Mouse (Mus musculus) neural tube, embryonic 13.5 days (tissue): ENCODE data around the gene Gm26657. TPM values are rescaled to one million over a fixed set of nuclear protein-coding genes. Genes with fewer than 3 reads are reported as not detected.

ENCODE experiments used
- ATAC-seq: fragments of 200-750 bp; cut with Nextera tagmentation; 2 replicates; pipeline ENCODE4 v1.8.0; 2017; ENCODE audit warnings: low read depth, mild to moderate bottlenecking, moderate TSS enrichment, moderate library complexity
- H3K27ac ChIP-seq: fragments of 300-500 bp; sonication (generic); replicated peaks from 2 replicates; pipeline ENCODE4 v1.5.1; 2015; ENCODE audit warnings: moderate library complexity, mild to moderate bottlenecking, inconsistent platforms
- H3K27me3 ChIP-seq: fragments of 300-500 bp; sonication (generic); 2 replicates; pipeline ENCODE4 v1.6.1; 2015; ENCODE audit warnings: mild to moderate bottlenecking, inconsistent platforms
- H3K36me3 ChIP-seq: fragments of 300-500 bp; sonication (generic); 2 replicates; pipeline ENCODE4 v1.6.1; 2015; ENCODE audit warnings: mild to moderate bottlenecking, inconsistent platforms
- H3K4me1 ChIP-seq: fragments of 300-500 bp; sonication (generic); replicated peaks from 2 replicates; pipeline ENCODE4 v1.6.1; 2015; ENCODE audit warnings: inconsistent platforms
- H3K4me2 ChIP-seq: fragments of 300-500 bp; sonication (generic); 2 replicates; pipeline ENCODE4 v1.6.1; 2015; ENCODE audit warnings: inconsistent platforms, mild to moderate bottlenecking, moderate library complexity
- H3K4me3 ChIP-seq: fragments of 300-500 bp; sonication (generic); 2 replicates; pipeline ENCODE4 v1.5.1; 2015; ENCODE audit warnings: mild to moderate bottlenecking, inconsistent platforms
- H3K9ac ChIP-seq: fragments of 300-500 bp; sonication (generic); 2 replicates; pipeline ENCODE4 v1.6.1; 2015; ENCODE audit warnings: moderate library complexity, mild to moderate bottlenecking, inconsistent platforms
- H3K9me3 ChIP-seq: fragments of 300-500 bp; sonication (generic); 2 replicates; pipeline ENCODE4 v1.6.1; 2016; ENCODE audit warnings: inconsistent platforms
- WGBS: fragments of 180-500 bp; shearing (Covaris S2); methylation state at CpG from one replicate; pipeline ENCODE4 v1.1.7; 2015; 5-methylcytosine and 5-hydroxymethylcytosine counted together
- polyA plus RNA-seq: library from polyadenylated mRNA; unstranded; fragments of >200 nt; fragmentation: Nextera tagmentation; extraction: Ambion mirVana; gene quantifications from 2 replicates; pipeline ENCODE4 v1.2.1, GENCODE M21; 2015

Gm26657 gene
- polyA plus RNA-seq, 1 experiment from 2014 or later: not detected

- 95% methylated on average over 6 of the region's 6 CpGs for WGBS
- no peaks in the 10 kb centered on the region for H3K36me3 ChIP-seq
- peaks cover 14% of the 10 kb centered on the region; the same call in 1 of the 2 replicates for H3K4me1 ChIP-seq
- no peak for ATAC-seq
- no peak overlapping the region for H3K4me3 ChIP-seq
- peaks cover 6% of the 10 kb centered on the region; the same call in 1 of the 2 replicates for H3K9me3 ChIP-seq
- H3K27me3 ChIP-seq: no peaks in the 10 kb centered on the region
- no peak overlapping the region for H3K4me2 ChIP-seq
- H3K27ac ChIP-seq: no peak overlapping the region
- no peak overlapping the region for H3K9ac ChIP-seq
Observed at GRCm38 (mm10) chr4:56723237-56723636, 16.6 kb upstream of the Gm26657 start.

DNA sequence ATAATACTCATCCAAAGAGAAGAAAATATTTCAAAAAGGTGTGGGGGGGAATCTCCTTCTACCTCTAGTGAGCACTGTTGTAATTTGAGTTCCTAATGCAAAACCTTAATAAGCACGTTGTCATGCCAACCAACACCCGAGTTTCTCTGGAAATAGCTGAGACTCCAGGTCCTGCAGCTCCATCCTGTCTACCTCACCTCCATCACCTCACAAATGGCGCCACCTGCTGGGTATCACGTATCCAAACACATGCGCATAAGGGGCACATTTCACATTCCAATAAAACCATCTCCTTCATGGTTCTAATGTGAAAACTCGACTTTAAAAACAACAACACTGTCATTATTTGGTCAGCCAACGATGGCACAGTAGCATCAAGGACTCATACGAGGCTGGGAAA, 14.0 kb upstream of the Gm26657 start:
- Histone ChIP-seq H3K36me3 (no peaks in the 10 kb centered on the region), H3K4me3 (no peak overlapping the region), H3K27ac (no peak overlapping the region), H3K27me3 (no peaks in the 10 kb centered on the region), H3K9ac (no peak overlapping the region), H3K9me3 (peaks cover 6% of the 10 kb centered on the region; the same call in 1 of the 2 replicates), H3K4me1 (no peaks in the 10 kb centered on the region), H3K4me2 (no peak overlapping the region)
- WGBS: 61% methylated on average over 8 of the region's 8 CpGs
- ATAC-seq: no peak

DNA sequence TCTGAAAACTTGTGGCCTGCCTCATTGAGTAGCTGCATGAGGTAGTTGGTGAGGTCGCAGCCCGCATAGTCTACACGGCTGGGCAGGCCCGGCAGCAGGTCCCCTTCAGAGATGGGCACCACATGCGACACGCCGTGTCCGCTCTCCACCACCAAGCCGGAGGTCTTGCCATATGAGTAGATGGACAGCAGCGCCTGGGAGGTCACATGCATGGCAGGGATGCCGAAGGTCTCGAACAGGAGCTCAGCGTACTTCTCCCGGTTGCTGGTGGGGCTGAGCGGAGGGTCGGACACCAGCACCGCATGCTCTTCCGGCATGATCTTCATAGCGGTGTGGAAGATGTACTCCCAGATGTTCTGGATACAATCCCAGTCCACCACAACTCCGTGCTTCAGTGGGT, 741 bp downstream of the Gm26657 start:
- H3K9me3 ChIP-seq: no peaks in the 10 kb centered on the region
- ATAC-seq: no peak
- peaks cover 17% of the 10 kb centered on the region for H3K36me3 ChIP-seq
- H3K4me3 ChIP-seq: no peak overlapping the region
- H3K9ac ChIP-seq: no peak overlapping the region
- no peaks in the 10 kb centered on the region for H3K27me3 ChIP-seq
- 97% methylated on average over 20 of the region's 20 CpGs for whole genome bisulfite sequencing
- H3K4me1 ChIP-seq: no peaks in the 10 kb centered on the region
- H3K4me2 ChIP-seq: no peak overlapping the region
- no peak overlapping the region for H3K27ac ChIP-seq

DNA sequence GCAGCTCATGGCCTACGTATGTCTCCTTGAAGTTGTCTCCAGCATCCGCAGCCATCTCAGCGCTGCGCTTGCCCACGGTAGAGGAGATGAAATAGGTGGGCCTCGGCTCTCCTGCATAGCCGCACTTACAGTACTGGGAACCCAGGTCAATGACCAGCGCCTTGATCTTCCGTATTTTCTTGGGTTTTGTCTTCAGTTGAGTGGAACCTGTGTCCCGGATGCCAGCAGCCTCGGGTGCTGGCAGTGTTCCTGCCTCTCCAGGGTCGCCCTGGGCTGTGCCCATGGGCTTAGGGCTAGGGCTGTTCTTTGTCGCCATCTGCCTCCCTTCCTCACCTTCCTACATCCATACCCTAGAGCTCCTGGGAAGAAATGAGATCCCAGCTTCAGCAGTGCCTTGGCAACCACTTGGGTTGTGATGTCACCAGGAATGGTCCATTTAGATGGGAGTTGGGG, 1.2 kb downstream of the Gm26657 start, which contains the start of gene Actl7b:
Gene Actl7b (minus strand): TSS at position 403 of the 453 bp plus-strand sequence.
- ATAC-seq: no peak
- no peaks in the 10 kb centered on the region for H3K9me3 ChIP-seq
- H3K27ac ChIP-seq: no peak within 1 kb of the TSS
- no peak within 1 kb of the TSS for H3K4me2 ChIP-seq
- H3K4me1 ChIP-seq: no peaks in the 10 kb centered on the region
- no peaks in the 10 kb centered on the region for H3K27me3 ChIP-seq
- no peak within 1 kb of the TSS for H3K9ac ChIP-seq
- no peak within 1 kb of the TSS for H3K4me3 ChIP-seq
- peaks cover 21% of the 10 kb centered on the region for H3K36me3 ChIP-seq
- WGBS: 94% methylated on average over 13 of the region's 13 CpGs

DNA sequence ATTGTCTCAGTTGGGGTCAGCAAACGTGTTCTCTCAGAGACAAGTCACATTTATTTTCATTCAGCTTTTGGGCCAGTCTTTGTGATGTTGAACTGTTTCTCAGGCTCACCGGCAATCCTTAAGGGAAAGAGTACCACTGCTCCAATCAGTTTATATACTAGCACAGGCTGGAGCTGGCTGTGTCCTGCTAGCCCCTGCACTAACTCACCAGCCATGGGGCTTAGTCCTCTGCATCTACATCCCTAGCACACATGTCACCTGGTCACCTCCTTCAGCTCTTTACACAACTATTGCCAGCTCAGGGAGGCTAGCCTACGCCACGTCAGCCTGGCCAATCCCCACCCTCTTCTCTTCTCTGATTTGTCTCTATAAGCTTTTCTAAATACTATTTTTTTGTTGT, 2.8 kb downstream of the Gm26657 start:
- Histone ChIP-seq H3K4me2 (no peak overlapping the region), H3K4me1 (no peaks in the 10 kb centered on the region), H3K27me3 (no peaks in the 10 kb centered on the region), H3K9ac (no peak overlapping the region), H3K4me3 (no peak overlapping the region), H3K9me3 (no peaks in the 10 kb centered on the region), H3K27ac (no peak overlapping the region), H3K36me3 (peaks cover 37% of the 10 kb centered on the region)
- 87% methylated on average over 4 of the region's 4 CpGs for WGBS
- no peak for ATAC-seq

DNA sequence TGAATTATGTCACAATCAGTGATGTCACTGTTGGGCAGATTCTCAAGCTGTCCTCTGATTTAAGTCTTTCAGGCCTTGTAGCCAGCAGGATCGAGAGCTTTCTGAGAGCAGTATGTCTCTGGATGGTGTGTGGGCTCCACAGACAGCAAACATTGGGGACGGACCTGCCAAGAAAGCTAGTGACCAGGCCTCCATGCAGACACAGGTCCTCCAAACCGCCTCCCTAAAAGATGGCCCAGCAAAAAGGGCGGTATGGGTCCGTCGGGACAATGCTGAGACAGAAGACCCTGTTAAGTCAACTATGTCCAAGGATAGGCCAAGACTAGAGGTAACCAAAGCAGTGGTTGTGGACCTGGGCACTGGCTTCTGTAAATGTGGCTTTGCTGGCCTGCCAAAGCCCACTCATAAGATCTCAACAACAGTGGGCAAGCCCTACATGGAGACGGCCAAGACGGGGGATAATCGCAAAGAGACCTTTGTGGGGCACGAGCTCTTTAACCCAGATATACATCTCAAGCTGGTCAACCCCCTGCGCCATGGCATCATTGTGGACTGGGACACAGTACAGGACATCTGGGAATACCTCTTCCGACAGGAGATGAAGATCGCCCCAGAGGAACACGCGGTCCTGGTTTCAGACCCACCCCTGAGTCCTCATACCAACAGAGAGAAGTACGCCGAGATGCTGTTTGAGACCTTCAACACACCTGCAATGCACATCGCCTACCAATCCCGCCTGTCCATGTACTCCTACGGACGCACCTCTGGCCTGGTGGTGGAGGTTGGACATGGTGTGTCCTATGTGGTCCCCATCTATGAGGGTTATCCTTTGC, 3.7 kb downstream of the Gm26657 start, which contains the start of gene Actl7a:
Gene Actl7a (plus strand): TSS at position 51 of the 833 bp plus-strand sequence.
- Histone ChIP-seq H3K9ac (no peak within 1 kb of the TSS), H3K36me3 (peaks cover 44% of the 10 kb centered on the region), H3K27ac (no peak within 1 kb of the TSS), H3K4me1 (no peaks in the 10 kb centered on the region), H3K9me3 (no peaks in the 10 kb centered on the region), H3K27me3 (no peaks in the 10 kb centered on the region), H3K4me2 (no peak within 1 kb of the TSS), H3K4me3 (no peak within 1 kb of the TSS)
- WGBS: 96% methylated on average over 21 of the region's 21 CpGs
- no peak for ATAC-seq

GRCm38 (mm10) chr4:56746345-56746744, 6.5 kb downstream of the Gm26657 start:
- no peak overlapping the region for H3K4me3 ChIP-seq
- H3K27ac ChIP-seq: no peak overlapping the region
- H3K9me3 ChIP-seq: no peaks in the 10 kb centered on the region
- no peaks in the 10 kb centered on the region for H3K4me1 ChIP-seq
- peaks cover 70% of the 10 kb centered on the region for H3K36me3 ChIP-seq
- ATAC-seq: no peak
- H3K27me3 ChIP-seq: no peaks in the 10 kb centered on the region
- 96% methylated on average over 2 of the region's 2 CpGs for WGBS
- no peak overlapping the region for H3K4me2 ChIP-seq
- H3K9ac ChIP-seq: no peak overlapping the region

DNA sequence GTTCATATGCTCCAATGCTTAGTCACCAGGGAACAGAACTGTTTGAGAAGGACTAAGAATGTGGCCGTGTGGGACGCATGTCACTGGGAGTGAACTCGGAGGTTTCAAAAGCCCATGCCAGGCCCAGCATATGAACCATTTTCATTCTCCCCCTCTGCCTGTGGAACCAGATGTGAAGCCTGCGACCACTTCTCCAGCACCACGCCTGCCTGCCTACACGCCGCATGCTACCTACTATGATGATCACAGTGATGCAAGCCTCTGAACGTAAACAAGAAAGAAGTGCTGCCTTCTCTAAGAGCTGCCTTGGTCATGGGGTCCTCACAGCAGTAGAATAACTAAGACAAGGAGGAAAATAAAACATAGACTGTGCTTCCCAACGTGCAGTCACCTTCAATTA, 7.6 kb downstream of the Gm26657 start:
- Histone ChIP-seq H3K9me3 (no peaks in the 10 kb centered on the region), H3K9ac (no peak overlapping the region), H3K4me2 (no peak overlapping the region), H3K36me3 (peaks cover 78% of the 10 kb centered on the region), H3K4me1 (no peaks in the 10 kb centered on the region), H3K27me3 (no peaks in the 10 kb centered on the region), H3K4me3 (no peak overlapping the region), H3K27ac (no peak overlapping the region)
- 98% methylated on average over 9 of the region's 9 CpGs for WGBS
- no peak for ATAC-seq

DNA sequence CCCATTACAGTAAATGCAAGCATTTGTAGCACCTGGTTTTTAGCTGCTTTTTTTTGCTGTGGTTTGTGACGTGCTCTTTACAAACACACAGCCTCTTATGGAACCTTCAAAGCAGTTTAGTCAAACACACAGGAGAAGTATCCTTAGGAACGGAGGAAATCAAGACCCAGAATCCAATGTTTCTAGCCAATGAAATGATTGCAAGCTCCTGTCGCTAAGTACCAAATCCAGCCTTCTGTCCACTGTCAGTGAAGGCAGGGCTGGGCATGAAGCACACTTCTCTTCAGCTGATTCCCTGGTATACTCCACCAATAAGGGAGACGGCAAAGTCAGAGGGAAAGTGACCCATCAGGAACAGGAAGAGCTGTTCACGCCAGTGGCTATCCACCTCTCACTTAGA, 16.2 kb downstream of the Gm26657 start:
- Histone ChIP-seq H3K4me3 (no peak overlapping the region), H3K36me3 (peaks cover 93% of the 10 kb centered on the region), H3K9ac (no peak overlapping the region), H3K9me3 (no peaks in the 10 kb centered on the region), H3K4me2 (no peak overlapping the region), H3K27me3 (no peaks in the 10 kb centered on the region), H3K27ac (no peak overlapping the region), H3K4me1 (no peaks in the 10 kb centered on the region)
- 91% methylated on average over 5 of the region's 5 CpGs for WGBS
- ATAC-seq: no peak

DNA sequence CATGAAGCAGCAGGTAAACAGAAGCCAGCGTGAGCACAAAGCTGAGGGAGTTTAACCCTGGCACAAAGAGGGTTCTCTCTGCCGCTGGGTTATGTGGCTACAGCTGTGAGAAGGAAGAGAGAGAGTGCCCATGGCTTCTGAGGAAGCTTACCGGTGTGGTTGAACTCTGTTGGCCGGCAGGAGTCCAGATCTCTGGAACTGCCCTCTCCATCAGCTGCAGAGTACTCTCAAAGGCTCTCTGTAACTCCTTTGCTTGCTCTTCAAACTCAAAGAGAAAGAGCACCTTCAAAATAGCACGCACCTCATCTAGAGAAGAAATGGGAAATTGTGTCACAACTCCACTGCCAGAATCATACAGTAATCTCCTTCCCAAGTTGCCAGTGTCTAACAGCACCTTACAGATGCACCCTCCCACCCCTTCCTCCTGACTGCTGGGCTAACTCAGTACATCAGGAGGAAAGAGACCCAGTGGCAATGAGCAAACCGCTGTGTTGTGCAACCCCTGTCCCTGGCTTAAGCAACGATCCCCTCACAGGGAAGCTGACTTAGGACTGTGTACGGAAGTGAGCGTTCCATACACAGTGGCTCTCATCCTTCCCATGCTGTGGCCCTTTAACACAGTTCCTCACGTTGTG, 17.2 kb downstream of the Gm26657 start:
- Histone ChIP-seq H3K9me3 (no peaks in the 10 kb centered on the region), H3K36me3 (peaks cover 93% of the 10 kb centered on the region), H3K4me1 (no peaks in the 10 kb centered on the region), H3K27ac (no peak overlapping the region), H3K4me2 (no peak overlapping the region), H3K9ac (no peak overlapping the region), H3K27me3 (no peaks in the 10 kb centered on the region), H3K4me3 (no peak overlapping the region)
- no peak for ATAC-seq
- WGBS: 94% methylated on average over 10 of the region's 10 CpGs

- H3K9me3 ChIP-seq: no peaks in the 10 kb centered on the region
- no peak overlapping the region for H3K4me3 ChIP-seq
- no peak for ATAC-seq
- no peak overlapping the region for H3K9ac ChIP-seq
- H3K4me1 ChIP-seq: no peaks in the 10 kb centered on the region
- no peak overlapping the region for H3K27ac ChIP-seq
- peaks cover 98% of the 10 kb centered on the region for H3K36me3 ChIP-seq
- H3K27me3 ChIP-seq: no peaks in the 10 kb centered on the region
- H3K4me2 ChIP-seq: no peak overlapping the region
- 97% methylated on average over 1 of the region's 1 CpGs for WGBS
Observed at GRCm38 (mm10) chr4:56757693-56758092, 17.8 kb downstream of the Gm26657 start.

DNA sequence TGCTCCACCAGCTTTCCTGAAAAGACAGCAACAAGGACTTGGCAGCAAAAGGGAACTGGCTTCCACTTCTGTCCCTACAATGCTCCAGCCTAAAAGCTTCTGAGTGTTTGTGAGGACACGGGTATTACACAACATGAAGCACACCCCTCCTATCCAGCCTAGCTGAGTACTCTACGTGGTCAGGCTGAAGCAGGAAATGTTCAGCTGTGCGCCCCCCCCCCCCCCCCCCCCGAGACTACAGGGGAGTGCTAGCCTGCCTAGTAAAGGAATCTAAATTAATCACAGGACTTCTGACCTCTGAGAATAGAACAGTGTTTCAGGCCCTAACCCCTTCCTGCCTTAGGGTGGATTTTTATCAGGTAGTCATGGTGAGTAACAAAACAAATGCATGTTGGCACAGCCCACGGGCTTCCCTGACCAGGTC, 28.0 kb downstream of the Gm26657 start:
- no peaks in the 10 kb centered on the region for H3K27me3 ChIP-seq
- H3K4me2 ChIP-seq: no peak overlapping the region
- H3K36me3 ChIP-seq: peaks cover 91% of the 10 kb centered on the region
- H3K4me1 ChIP-seq: no peaks in the 10 kb centered on the region
- no peaks in the 10 kb centered on the region for H3K9me3 ChIP-seq
- no peak for ATAC-seq
- H3K9ac ChIP-seq: no peak overlapping the region
- no peak overlapping the region for H3K27ac ChIP-seq
- no peak overlapping the region for H3K4me3 ChIP-seq
- 69% methylated on average over 5 of the region's 5 CpGs for WGBS
